Mouse (Mus musculus) stomach, embryonic 14.5 days (tissue): ENCODE data around the gene Olfr430. TPM values are rescaled to one million over a fixed set of nuclear protein-coding genes. Genes with fewer than 3 reads are reported as not detected.
"Not testable (repeated sequence)": the region's sequence is repeated elsewhere in the genome, so short reads cannot be mapped to it uniquely, and the experiment has no call there.

Source experiments
- ATAC-seq: fragments of 200-750 bp; cut with Nextera tagmentation; 2 replicates; pipeline ENCODE4 v1.8.0; 2017; ENCODE audit warnings: low read depth, moderate TSS enrichment; ENCODE audit not compliant: insufficient number of reproducible peaks, insufficient read depth, low FRiP score
- H3K27ac ChIP-seq: fragments of 300-500 bp; sonication (generic); 2 replicates; pipeline ENCODE4 v1.5.1; 2014; ENCODE audit warnings: mild to moderate bottlenecking, low read length, moderate library complexity, mixed read lengths
- H3K27me3 ChIP-seq: fragments of 300-500 bp; sonication (generic); 2 replicates; pipeline ENCODE4 v1.6.1; 2014; ENCODE audit warnings: low read length, control low read depth, mixed read lengths; ENCODE audit not compliant: control insufficient read depth, insufficient read depth
- H3K36me3 ChIP-seq: fragments of 300-500 bp; sonication (generic); 2 replicates; pipeline ENCODE4 v1.6.1; 2014; ENCODE audit warnings: mild to moderate bottlenecking, control low read depth, low read length, moderate library complexity, mixed read lengths; ENCODE audit not compliant: control insufficient read depth, insufficient read depth
- H3K4me1 ChIP-seq: fragments of 300-500 bp; sonication (generic); 2 replicates; pipeline ENCODE4 v1.6.1; 2014; ENCODE audit warnings: low read length, control low read depth, mixed read lengths; ENCODE audit not compliant: control insufficient read depth, insufficient read depth
- H3K4me2 ChIP-seq: fragments of 300-500 bp; sonication (generic); replicated peaks from 2 replicates; pipeline ENCODE4 v1.6.1; 2014; ENCODE audit warnings: low read depth, low read length, control low read depth
- H3K4me3 ChIP-seq: fragments of 300-500 bp; sonication (generic); 2 replicates; pipeline ENCODE4 v1.5.1; 2014; ENCODE audit warnings: low read depth, low read length, control low read depth
- H3K9ac ChIP-seq: fragments of 300-500 bp; sonication (generic); replicated peaks from 2 replicates; pipeline ENCODE4 v1.6.1; 2014; ENCODE audit warnings: low read depth, mild to moderate bottlenecking, control low read depth, low read length, moderate library complexity, mixed read lengths
- H3K9me3 ChIP-seq: fragments of 300-500 bp; sonication (generic); 2 replicates; pipeline ENCODE4 v1.6.1; 2016; ENCODE audit warnings: low read depth, low read length, control low read depth; ENCODE audit not compliant: control insufficient read depth
- WGBS: fragments of 180-500 bp; shearing (Covaris S2); extraction: QIAGEN DNeasy Blood & Tissue Kit; methylation state at CpG from one replicate; pipeline ENCODE4 v1.1.7; 2014; 5-methylcytosine and 5-hydroxymethylcytosine counted together
- polyA plus RNA-seq: library from polyadenylated mRNA; unstranded; fragments of >200 nt; fragmentation: Nextera tagmentation; extraction: Ambion mirVana; gene quantifications from 2 replicates; pipeline ENCODE4 v1.2.1, GENCODE M21; 2014

Olfr430 gene
- polyA plus RNA-seq: not detected in 2 replicates

DNA sequence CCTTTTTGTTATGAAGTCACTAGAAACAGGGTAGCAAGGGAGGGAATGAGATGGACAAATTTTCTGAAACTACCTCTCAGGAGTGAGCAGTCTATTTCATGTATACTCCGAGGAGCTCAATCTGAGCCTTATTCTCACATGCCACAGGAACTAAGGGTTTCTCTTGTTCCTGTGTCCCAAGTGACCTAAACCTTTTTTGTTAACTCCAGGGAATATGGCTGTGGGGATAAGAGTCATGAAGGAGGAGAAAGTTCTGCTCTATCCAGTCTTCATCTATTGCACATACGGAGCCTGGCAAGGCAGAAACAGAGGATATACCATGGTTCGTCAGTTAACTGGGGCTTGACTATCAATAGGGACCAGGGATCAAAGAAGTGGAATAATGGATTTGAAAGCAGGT is at the start of gene Olfr430:
Gene Olfr430 (plus strand): TSS at position 301 of the 400 bp plus-strand sequence.
- WGBS: 90% methylated on average over 3 of the region's 3 CpGs

GRCm38 (mm10) chr1:174031698-174032097 is 34.7 kb upstream of the Olfr430 start, which contains the start of gene Ifi205:
TSS of gene Ifi205 (minus strand) at chr1:174031810.
- no peak within 1 kb of the TSS for H3K4me3 ChIP-seq
- no peaks in the 10 kb centered on the region for H3K27me3 ChIP-seq
- H3K4me2 ChIP-seq: no peak within 1 kb of the TSS
- H3K9me3 ChIP-seq: no peaks in the 10 kb centered on the region
- no peak for ATAC-seq
- H3K9ac ChIP-seq: no peak within 1 kb of the TSS
- 33% methylated on average over 1 of the region's 1 CpGs for WGBS
- no peaks in the 10 kb centered on the region for H3K36me3 ChIP-seq
- no peak within 1 kb of the TSS for H3K27ac ChIP-seq
- H3K4me1 ChIP-seq: no peaks in the 10 kb centered on the region

More for the DNA sequence above, at the start of gene Olfr430:
- H3K27ac ChIP-seq: no peak within 1 kb of the TSS
- no peak for ATAC-seq
- no peak within 1 kb of the TSS for H3K9ac ChIP-seq
- H3K36me3 ChIP-seq: no peaks in the 10 kb centered on the region
- H3K4me3 ChIP-seq: no peak within 1 kb of the TSS
- no peaks in the 10 kb centered on the region for H3K4me1 ChIP-seq
- no peak within 1 kb of the TSS for H3K4me2 ChIP-seq
- no peaks in the 10 kb centered on the region for H3K9me3 ChIP-seq
- H3K27me3 ChIP-seq: no peaks in the 10 kb centered on the region

DNA sequence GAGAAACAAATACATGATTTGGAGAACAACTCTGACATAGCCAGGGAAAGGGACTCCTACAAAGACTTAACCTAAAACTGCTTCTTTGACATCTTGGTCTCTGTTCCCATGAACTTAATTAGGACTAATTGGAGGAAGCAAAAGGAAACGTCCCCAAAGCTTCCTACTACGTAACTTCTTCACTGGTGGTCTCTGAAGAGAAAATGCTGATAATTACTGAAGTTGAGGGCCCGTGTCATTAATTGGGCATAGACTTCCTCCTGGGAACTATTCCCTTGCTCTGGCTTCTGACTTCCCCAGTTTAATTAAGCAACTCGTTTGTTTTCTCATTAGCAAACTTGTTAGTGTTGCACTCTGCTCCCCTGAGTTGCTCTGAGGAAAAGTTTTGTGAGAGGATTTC is 30.6 kb upstream of the Olfr430 start:
- 63% methylated on average over 4 of the region's 4 CpGs for WGBS
- Histone ChIP-seq H3K4me3 (no peak overlapping the region), H3K36me3 (no peaks in the 10 kb centered on the region), H3K9ac (no peak overlapping the region), H3K9me3 (no peaks in the 10 kb centered on the region), H3K27ac (no peak overlapping the region), H3K4me1 (no peaks in the 10 kb centered on the region), H3K4me2 (no peak overlapping the region), H3K27me3 (no peaks in the 10 kb centered on the region)
- no peak for ATAC-seq

DNA sequence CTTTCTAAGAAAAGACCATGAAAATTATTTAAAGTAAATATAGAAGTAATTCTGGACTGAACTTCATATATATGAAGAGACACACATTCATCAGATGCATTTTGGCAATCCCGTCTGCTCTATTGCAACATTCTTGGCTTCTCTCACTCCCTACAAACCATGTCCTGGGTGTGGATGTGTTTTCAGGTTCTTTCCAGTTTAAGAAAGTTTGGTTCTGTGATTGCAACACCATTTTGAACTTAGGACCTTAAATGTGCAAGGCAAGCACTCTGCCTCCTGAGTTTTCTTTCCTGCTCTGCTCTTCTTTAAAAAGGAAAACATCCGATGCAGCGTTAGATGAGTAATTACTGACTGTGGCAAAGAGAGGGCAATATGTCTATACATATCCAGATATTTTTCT is 27.9 kb upstream of the Olfr430 start:
- H3K9me3 ChIP-seq: no peaks in the 10 kb centered on the region
- H3K4me2 ChIP-seq: no peak overlapping the region
- H3K27ac ChIP-seq: no peak overlapping the region
- no peaks in the 10 kb centered on the region for H3K27me3 ChIP-seq
- no peak overlapping the region for H3K9ac ChIP-seq
- H3K4me3 ChIP-seq: no peak overlapping the region
- H3K4me1 ChIP-seq: no peaks in the 10 kb centered on the region
- 83% methylated on average over 3 of the region's 3 CpGs for WGBS
- H3K36me3 ChIP-seq: no peaks in the 10 kb centered on the region
- ATAC-seq: no peak

GRCm38 (mm10) chr1:174040523-174041177 is 25.8 kb upstream of the Olfr430 start, which contains the start of gene Olfr433:
TSS of gene Olfr433 (plus strand) at chr1:174040705.
- Histone ChIP-seq H3K27me3 (no peaks in the 10 kb centered on the region), H3K4me2 (no peak within 1 kb of the TSS), H3K9ac (no peak within 1 kb of the TSS), H3K4me3 (no peak within 1 kb of the TSS), H3K27ac (no peak within 1 kb of the TSS), H3K36me3 (no peaks in the 10 kb centered on the region), H3K9me3 (no peaks in the 10 kb centered on the region), H3K4me1 (no peaks in the 10 kb centered on the region)
- no peak for ATAC-seq
- WGBS: 61% methylated on average over 7 of the region's 7 CpGs

DNA sequence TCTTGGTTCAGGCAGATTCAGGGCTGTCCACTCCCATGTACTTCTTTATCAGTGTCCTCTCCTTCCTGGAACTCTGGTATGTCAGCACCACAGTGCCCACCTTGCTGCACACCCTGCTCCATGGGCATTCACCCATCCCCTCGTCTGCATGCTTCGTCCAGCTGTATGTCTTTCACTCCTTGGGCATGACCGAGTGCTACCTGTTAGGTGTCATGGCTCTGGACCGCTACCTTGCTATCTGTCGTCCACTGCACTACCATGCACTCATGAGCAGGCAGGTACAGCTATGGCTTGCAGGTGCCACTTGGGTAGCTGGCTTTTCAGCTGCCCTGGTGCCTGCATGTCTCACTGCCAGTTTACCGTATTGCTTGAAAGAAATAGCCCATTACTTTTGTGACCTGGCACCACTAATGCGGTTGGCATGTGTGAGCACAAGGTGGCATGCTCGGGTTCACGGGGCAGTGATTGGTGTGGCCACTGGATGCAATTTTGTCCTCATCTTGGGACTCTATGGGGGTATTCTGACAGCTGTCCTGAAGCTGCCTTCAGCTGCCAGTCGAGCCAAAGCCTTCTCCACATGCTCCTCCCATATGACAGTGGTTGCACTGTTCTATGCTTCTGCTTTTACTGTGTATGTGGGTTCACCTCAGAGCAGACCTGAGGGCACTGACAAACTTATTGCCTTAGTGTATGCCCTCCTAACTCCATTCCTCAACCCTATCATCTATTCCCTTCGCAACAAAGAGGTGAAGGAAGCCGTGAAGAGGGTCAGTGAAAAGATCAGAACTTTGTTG is 24.1 kb upstream of the Olfr430 start:
- not testable (repeated sequence) for H3K27ac ChIP-seq, H3K36me3 ChIP-seq, H3K4me1 ChIP-seq, H3K9me3 ChIP-seq, H3K27me3 ChIP-seq, H3K4me3 ChIP-seq, H3K9ac ChIP-seq, H3K4me2 ChIP-seq
- WGBS: 88% methylated on average over 12 of the region's 12 CpGs
- peak; percentile 23; the same call in 1 of the 2 replicates for ATAC-seq

- H3K36me3 ChIP-seq: no peaks in the 10 kb centered on the region
- ATAC-seq: no peak
- H3K4me1 ChIP-seq: no peaks in the 10 kb centered on the region
- H3K9me3 ChIP-seq: no peaks in the 10 kb centered on the region
- 57% methylated on average over 2 of the region's 2 CpGs for whole genome bisulfite sequencing
- H3K4me2 ChIP-seq: no peak overlapping the region
- H3K9ac ChIP-seq: no peak overlapping the region
- no peaks in the 10 kb centered on the region for H3K27me3 ChIP-seq
- no peak overlapping the region for H3K4me3 ChIP-seq
- H3K27ac ChIP-seq: no peak overlapping the region
Observed at GRCm38 (mm10) chr1:174044431-174044830, 22.0 kb upstream of the Olfr430 start.

DNA sequence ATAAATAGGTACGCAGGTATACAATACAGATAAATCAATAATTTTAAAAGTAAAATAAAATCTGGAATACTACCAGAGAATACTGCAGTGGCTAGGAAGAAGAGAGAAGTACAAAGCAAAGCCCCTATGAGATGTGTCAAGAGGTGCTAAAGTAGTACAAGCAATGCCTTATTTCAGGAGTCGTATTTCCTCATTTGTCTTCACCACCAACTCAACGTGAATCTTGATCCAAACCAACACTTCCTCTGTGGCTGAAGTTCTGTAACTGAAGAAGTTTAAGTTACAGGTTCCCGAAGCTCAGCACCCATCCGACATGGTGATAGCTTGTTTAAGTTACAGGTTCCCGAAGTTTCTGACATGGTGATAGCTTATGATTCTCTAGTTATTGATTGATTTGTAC is 18.2 kb upstream of the Olfr430 start:
- H3K27ac ChIP-seq, H3K9ac ChIP-seq, H3K27me3 ChIP-seq, H3K9me3 ChIP-seq, H3K4me1 ChIP-seq, H3K4me3 ChIP-seq, H3K4me2 ChIP-seq, ATAC-seq, H3K36me3 ChIP-seq: not testable (repeated sequence)
- whole genome bisulfite sequencing: 62% methylated on average over 6 of the region's 6 CpGs
